22 mouse cellular contexts compared by ENCODE assay signal in the genomic region with DNA sequence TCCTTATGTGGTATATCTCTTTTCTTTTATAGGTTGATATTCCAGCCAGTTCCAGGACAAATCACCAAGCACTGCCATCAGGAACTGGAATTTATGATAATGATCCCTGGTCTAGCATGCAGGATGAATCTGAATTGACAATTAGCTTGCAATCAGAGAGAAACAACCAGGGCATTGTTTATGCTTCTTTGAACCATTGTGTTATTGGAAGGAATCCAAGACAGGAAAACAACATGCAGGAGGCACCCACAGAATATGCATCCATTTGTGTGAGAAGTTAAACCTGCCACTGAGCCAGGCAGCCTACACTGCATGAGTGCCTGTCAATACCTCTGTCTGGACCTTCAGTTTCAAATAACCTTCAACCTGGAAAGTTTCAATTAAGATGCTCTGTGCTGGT. TPM values are rescaled to one million over a fixed set of nuclear protein-coding genes. Genes with fewer than 3 reads are reported as not detected.
A peak's percentile ranks its signal among the peaks of the same experiment; 100 is the strongest.
DNase-seq lines count a peak whose midpoint lies in the region; ATAC-seq and TF ChIP-seq lines count a peak whose summit lies in the region.
"Had no signal": no experiment of that assay in that cellular context is flagged by ENCODE, and none has a peak within 500 bp of the region (broad histone marks: within the 10 kb centered on the region; RNA-seq: fewer than 3 reads in every experiment).

No protein-coding gene starts in this region.

- H3K4me3 ChIP-seq in forebrain, embryonic 16.5 days (replicated peaks; ENCODE audit: low read length), result no peak overlapping the region
- no peak overlapping the region for H3K4me3 ChIP-seq in forebrain, embryonic 13.5 days
- H3K4me3 ChIP-seq in kidney, adult 2 months (ENCODE audit: insufficient read depth, low read depth, low read length), result no peak overlapping the region
- H3K4me3 ChIP-seq in neural tube, embryonic 14.5 days (ENCODE audit: low read depth, low read length), result no peak overlapping the region
- no peak overlapping the region for H3K4me3 ChIP-seq in neural tube, embryonic 15.5 days (replicated peaks)
- H3K4me3 ChIP-seq: heart, embryonic 13.5 days; limb, embryonic 15.5 days had no signal

- peak; percentile 19 for DNase-seq in kidney, adult 2 months
- DNase-seq in kidney, postnatal 14 days, result no peak
- peak; percentile 64 for DNase-seq in brain, embryonic 14.5 days (ENCODE audit: low read depth)
- DNase-seq in gastrocnemius, postnatal 25 days, result no peak
- DNase-seq: adrenal gland, adult 2 months; gastrocnemius, postnatal 14 days; heart, adult 18-20 months; left cerebral cortex, postnatal 4 days; lung, postnatal 10 days; right cerebral cortex, adult 18-20 months; right cerebral cortex, postnatal 4 days; thymus, adult 2 months; thymus, postnatal 4 days had no signal

- H3K4me1 ChIP-seq in forebrain, embryonic 16.5 days (replicated peaks; ENCODE audit: control insufficient read depth, insufficient read depth, low read length), result peaks cover 4% of the 10 kb centered on the region; the same call in 1 of the 2 replicates
- H3K4me1 ChIP-seq in forebrain, embryonic 13.5 days, result peaks cover 6% of the 10 kb centered on the region; the same call in 1 of the 2 replicates
- H3K4me1 ChIP-seq in kidney, adult 2 months (ENCODE audit: control insufficient read depth, insufficient read depth, low read length), result no peaks in the 10 kb centered on the region
- H3K4me1 ChIP-seq in neural tube, embryonic 14.5 days (ENCODE audit: control insufficient read depth, insufficient read depth, low read length), result peaks cover 4% of the 10 kb centered on the region; the same call in 1 of the 2 replicates
- H3K4me1 ChIP-seq in neural tube, embryonic 15.5 days, result peaks cover 4% of the 10 kb centered on the region
- H3K4me1 ChIP-seq: heart, embryonic 13.5 days; limb, embryonic 15.5 days had no signal

- no peaks in the 10 kb centered on the region for H3K36me3 ChIP-seq in forebrain, embryonic 16.5 days (ENCODE audit: control insufficient read depth, insufficient read depth)
- H3K36me3 ChIP-seq in forebrain, embryonic 13.5 days (ENCODE audit: poor library complexity, severe bottlenecking), result no peaks in the 10 kb centered on the region
- no peaks in the 10 kb centered on the region for H3K36me3 ChIP-seq in kidney, adult 2 months (ENCODE audit: control insufficient read depth, insufficient read depth, low read length)
- H3K36me3 ChIP-seq in neural tube, embryonic 14.5 days (ENCODE audit: control insufficient read depth, insufficient read depth, low read length), result no peaks in the 10 kb centered on the region
- no peaks in the 10 kb centered on the region for H3K36me3 ChIP-seq in neural tube, embryonic 15.5 days
- H3K36me3 ChIP-seq: heart, embryonic 13.5 days; limb, embryonic 15.5 days had no signal

- H3K4me2 ChIP-seq in forebrain, embryonic 16.5 days (ENCODE audit: low read length), result no peak overlapping the region
- no peak overlapping the region for H3K4me2 ChIP-seq in forebrain, embryonic 13.5 days
- H3K4me2 ChIP-seq in neural tube, embryonic 14.5 days (ENCODE audit: low read depth, low read length), result no peak overlapping the region
- no peak overlapping the region for H3K4me2 ChIP-seq in neural tube, embryonic 15.5 days
- H3K4me2 ChIP-seq: heart, embryonic 13.5 days; limb, embryonic 15.5 days; midbrain, embryonic 11.5 days had no signal

- H3K27ac ChIP-seq in forebrain, embryonic 16.5 days (ENCODE audit: low read length), result no peak overlapping the region
- no peak overlapping the region for H3K27ac ChIP-seq in forebrain, embryonic 13.5 days
- H3K27ac ChIP-seq in kidney, adult 2 months (ENCODE audit: insufficient read depth, low read depth, low read length), result peak overlapping the region; percentile 57
- no peak overlapping the region for H3K27ac ChIP-seq in neural tube, embryonic 14.5 days (ENCODE audit: low read depth, low read length)
- no peak overlapping the region for H3K27ac ChIP-seq in neural tube, embryonic 15.5 days (replicated peaks)
- H3K27ac ChIP-seq: heart, embryonic 13.5 days; limb, embryonic 15.5 days; liver, embryonic 14.5 days had no signal

- no peak overlapping the region for H3K9ac ChIP-seq in forebrain, embryonic 16.5 days (replicated peaks; ENCODE audit: low read depth, low read length)
- no peak overlapping the region for H3K9ac ChIP-seq in forebrain, embryonic 13.5 days
- no peak overlapping the region for H3K9ac ChIP-seq in neural tube, embryonic 14.5 days (replicated peaks; ENCODE audit: low read depth, low read length)
- no peak overlapping the region for H3K9ac ChIP-seq in neural tube, embryonic 15.5 days (replicated peaks)
- H3K9ac ChIP-seq: heart, embryonic 13.5 days; limb, embryonic 15.5 days; liver, embryonic 14.5 days had no signal

- ATAC-seq in forebrain, embryonic 16.5 days, result 0 out of 2 replicates have a peak, but pooled peaks have one; percentile 28
- no peak for ATAC-seq in forebrain, embryonic 13.5 days
- ATAC-seq in neural tube, embryonic 14.5 days (ENCODE audit: low read depth), result peak; percentile 45; the same call in 1 of the 2 replicates
- no peak for ATAC-seq in neural tube, embryonic 15.5 days (ENCODE audit: low FRiP score)
- ATAC-seq: Patski had no signal

- TF ChIP-seq POLR2A in kidney, adult 2 months (IDR thresholded peaks at IDR 0.05; ENCODE audit: low read depth, low read length), result no peak
- no peak for TF ChIP-seq POLR2A in brain, embryonic 14.5 days (IDR thresholded peaks at IDR 0.05; ENCODE audit: borderline replicate concordance, extremely low read depth, insufficient read depth, insufficient read length, poor library complexity, severe bottlenecking)

- H3K9me3 ChIP-seq in forebrain, embryonic 16.5 days (ENCODE audit: control insufficient read depth, low read length), result no peaks in the 10 kb centered on the region
- H3K9me3 ChIP-seq in forebrain, embryonic 13.5 days (replicated peaks), result no peaks in the 10 kb centered on the region
- H3K9me3 ChIP-seq in neural tube, embryonic 14.5 days (ENCODE audit: control insufficient read depth, low read length), result no peaks in the 10 kb centered on the region
- no peaks in the 10 kb centered on the region for H3K9me3 ChIP-seq in neural tube, embryonic 15.5 days (replicated peaks)
- H3K9me3 ChIP-seq: heart, embryonic 13.5 days; limb, embryonic 15.5 days had no signal

- no peak for TF ChIP-seq CTCF in kidney, adult 2 months (conservative IDR thresholded peaks at IDR 0.05; ENCODE audit: insufficient read depth, insufficient read length, low read depth, low read length)
- no peak for TF ChIP-seq CTCF in brain, embryonic 14.5 days (IDR thresholded peaks at IDR 0.05; ENCODE audit: borderline replicate concordance, extremely low read depth, insufficient read depth, insufficient read length)

- no peaks in the 10 kb centered on the region for H3K27me3 ChIP-seq in forebrain, embryonic 16.5 days (replicated peaks; ENCODE audit: control insufficient read depth, insufficient read depth, low read length)
- H3K27me3 ChIP-seq in forebrain, embryonic 13.5 days, result no peaks in the 10 kb centered on the region
- no peaks in the 10 kb centered on the region for H3K27me3 ChIP-seq in kidney, adult 2 months (replicated peaks; ENCODE audit: control insufficient read depth, insufficient read depth, low read length)
- no peaks in the 10 kb centered on the region for H3K27me3 ChIP-seq in neural tube, embryonic 14.5 days (ENCODE audit: control insufficient read depth, insufficient read depth, low read length)
- H3K27me3 ChIP-seq in neural tube, embryonic 15.5 days (replicated peaks), result no peaks in the 10 kb centered on the region
- H3K27me3 ChIP-seq: heart, embryonic 13.5 days; limb, embryonic 15.5 days; Patski had no signal

RNA-seq across cellular contexts. Expression of gene Btla, which starts 26.2 kb away (rescaled TPM):
- 0.06 and 0.10 TPM in 2 replicates for polyA plus RNA-seq in forebrain, embryonic 16.5 days (2015; fragmentation: Nextera tagmentation; extraction: Ambion mirVana)
- 0.30 and 0.48 TPM in 2 replicates for polyA plus RNA-seq in forebrain, embryonic 13.5 days (2015; fragmentation: Nextera tagmentation; extraction: Ambion mirVana)
- 0.24 and 1.8 TPM in 2 replicates for polyA plus RNA-seq in kidney, adult 2 months (2012; rRNA removed)
- polyA plus RNA-seq in neural tube, embryonic 14.5 days (2014; fragmentation: Nextera tagmentation; extraction: Ambion mirVana), result 0.19 and 0.21 TPM in 2 replicates
- 0.08 and 0.63 TPM in 2 replicates for polyA plus RNA-seq in neural tube, embryonic 15.5 days (2015; fragmentation: Nextera tagmentation; extraction: Ambion mirVana)
- 0.16 and 0.26 TPM in 2 replicates for polyA plus RNA-seq in brain, embryonic 14.5 days (2012; rRNA removed)
- under 1 TPM in 1 of 2 experiments, not detected in 1; 0.23 TPM for total RNA-seq in gastrocnemius, postnatal 25 days (2021)
- polyA plus RNA-seq: Patski had no signal

Comparison
In these comparisons a context has a peak if more than half of its experiments do, and no peak if none do; other contexts are left out.
1. ATAC-seq: peak in forebrain, embryonic 16.5 days (single experiment) and neural tube, embryonic 14.5 days (single experiment); none in forebrain, embryonic 13.5 days (single experiment) and neural tube, embryonic 15.5 days (single experiment).
2. DNase-seq: peak in kidney, adult 2 months (single experiment) and brain, embryonic 14.5 days (single experiment); none in kidney, postnatal 14 days (single experiment) and gastrocnemius, postnatal 25 days (single experiment).